Comparison of ENCODE assay signal across 19 mouse cellular contexts in the genomic region with DNA sequence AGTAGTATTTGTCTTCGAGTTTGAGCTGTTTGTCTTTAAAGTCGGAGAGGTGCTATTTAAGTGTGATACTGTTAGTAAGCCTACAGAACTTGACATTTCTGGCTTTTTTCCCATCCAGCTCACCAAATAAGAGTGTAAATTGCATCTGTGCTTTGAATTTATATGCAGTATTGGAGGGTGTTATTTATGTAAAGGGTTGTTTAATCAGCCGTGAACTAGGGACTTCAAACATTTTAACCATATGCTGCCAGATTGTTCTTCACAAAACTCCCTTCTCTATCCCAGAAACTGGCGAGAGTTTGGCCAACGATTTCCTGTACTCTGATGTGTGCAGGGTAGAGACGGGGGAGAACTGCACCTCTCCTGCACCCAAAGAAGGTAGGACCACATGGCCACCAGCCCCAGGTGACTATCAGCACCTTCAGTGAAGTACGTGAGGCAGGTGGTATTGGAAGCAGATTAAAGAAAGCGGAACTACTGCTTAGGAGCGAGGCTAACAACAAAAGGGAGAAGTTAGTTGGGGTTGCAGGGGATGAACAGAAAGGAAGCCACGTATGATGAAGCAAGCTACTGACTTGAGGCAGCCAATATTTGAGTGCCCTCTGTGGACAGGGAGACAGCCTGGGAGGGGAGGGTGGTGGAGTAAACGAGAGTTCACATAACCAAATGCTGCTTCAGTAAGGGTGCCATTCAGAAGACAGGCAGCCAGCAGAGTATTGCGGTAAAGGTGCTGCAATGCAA.
DNase-seq lines count a peak whose midpoint lies in the region; ATAC-seq lines count a peak whose summit lies in the region.
"Had no signal": no experiment of that assay in that cellular context is flagged by ENCODE, and none has a peak within 500 bp of the region (broad histone marks: within the 10 kb centered on the region; RNA-seq: fewer than 3 reads in every experiment).

No protein-coding gene starts in this region.

- H3K4me3 ChIP-seq in forebrain, embryonic 15.5 days = no peak overlapping the region
- H3K4me3 ChIP-seq in forebrain, embryonic 11.5 days (ENCODE audit: low read depth, low read length) = no peak overlapping the region
- no peak overlapping the region for H3K4me3 ChIP-seq in lung, embryonic 15.5 days
- H3K4me3 ChIP-seq in hindbrain, embryonic 11.5 days (ENCODE audit: low read depth, low read length) = no peak overlapping the region
- H3K4me3 ChIP-seq: embryonic facial prominence, embryonic 13.5 days; hindbrain, embryonic 10.5 days; liver, embryonic 13.5 days; midbrain, embryonic 12.5 days had no signal

- no peak overlapping the region for H3K4me2 ChIP-seq in forebrain, embryonic 15.5 days (replicated peaks)
- no peak overlapping the region for H3K4me2 ChIP-seq in forebrain, embryonic 11.5 days (ENCODE audit: low read depth, low read length, severe bottlenecking)
- H3K4me2 ChIP-seq in lung, embryonic 15.5 days = no peak overlapping the region
- no peak overlapping the region for H3K4me2 ChIP-seq in hindbrain, embryonic 11.5 days (replicated peaks; ENCODE audit: low read depth, low read length)
- H3K4me2 ChIP-seq: embryonic facial prominence, embryonic 13.5 days; heart, embryonic 11.5 days; liver, embryonic 13.5 days; midbrain, embryonic 12.5 days had no signal

- peak; percentile 65 for ATAC-seq in forebrain, embryonic 15.5 days (replicated peaks)
- no peak for ATAC-seq in forebrain, embryonic 11.5 days (replicated peaks; ENCODE audit: low FRiP score)
- no peak for ATAC-seq in lung, embryonic 15.5 days (ENCODE audit: borderline replicate concordance, extremely low read depth, low FRiP score, low TSS enrichment)
- peak; percentile 92 to 96 for ATAC-seq in hematopoietic stem cell, adult 5-6 weeks (replicated peaks in 1 of 2; ENCODE audit: insufficient read depth in 1 of 2, low FRiP score in 2 of 2, low TSS enrichment in 1 of 2, low read depth in 1 of 2, poor library complexity in 2 of 2, severe bottlenecking in 2 of 2)
- peak; percentile 87 for ATAC-seq in neutrophil, adult 5-6 weeks (ENCODE audit: extremely low read depth, insufficient number of reproducible peaks, low FRiP score, poor library complexity, severe bottlenecking)
- no peak for ATAC-seq in hindbrain, embryonic 11.5 days (ENCODE audit: low FRiP score)
- ATAC-seq: intestine, postnatal 0 days had no signal

- no peaks in the 10 kb centered on the region for H3K9me3 ChIP-seq in forebrain, embryonic 15.5 days
- H3K9me3 ChIP-seq in forebrain, embryonic 11.5 days (ENCODE audit: control insufficient read depth, low read length) = no peaks in the 10 kb centered on the region
- no peaks in the 10 kb centered on the region for H3K9me3 ChIP-seq in lung, embryonic 15.5 days
- no peaks in the 10 kb centered on the region for H3K9me3 ChIP-seq in hindbrain, embryonic 11.5 days (ENCODE audit: control insufficient read depth, low read length)
- H3K9me3 ChIP-seq: embryonic facial prominence, embryonic 13.5 days; hindbrain, embryonic 10.5 days; liver, embryonic 13.5 days; midbrain, embryonic 12.5 days had no signal

- WGBS in forebrain, embryonic 15.5 days = 54% methylated on average over 12 of the region's 12 CpGs
- WGBS in forebrain, embryonic 11.5 days = 83% methylated on average over 12 of the region's 12 CpGs
- WGBS in lung, embryonic 15.5 days = 51% methylated on average over 12 of the region's 12 CpGs
- WGBS in hindbrain, embryonic 11.5 days = 88% methylated on average over 12 of the region's 12 CpGs

- no peaks in the 10 kb centered on the region for H3K27me3 ChIP-seq in forebrain, embryonic 15.5 days
- H3K27me3 ChIP-seq in forebrain, embryonic 11.5 days (ENCODE audit: control insufficient read depth, insufficient read depth, low read length) = no peaks in the 10 kb centered on the region
- H3K27me3 ChIP-seq in lung, embryonic 15.5 days = no peaks in the 10 kb centered on the region
- H3K27me3 ChIP-seq in hindbrain, embryonic 11.5 days (ENCODE audit: control insufficient read depth, insufficient read depth, low read length) = no peaks in the 10 kb centered on the region
- H3K27me3 ChIP-seq: embryonic facial prominence, embryonic 13.5 days; liver, embryonic 13.5 days; midbrain, embryonic 12.5 days had no signal

- H3K27ac ChIP-seq in forebrain, embryonic 15.5 days (replicated peaks) = no peak overlapping the region
- H3K27ac ChIP-seq in forebrain, embryonic 11.5 days (ENCODE audit: low read depth, low read length) = no peak overlapping the region
- H3K27ac ChIP-seq in lung, embryonic 15.5 days = peak overlapping the region; percentile 44; the same call in 1 of the 2 replicates
- H3K27ac ChIP-seq in hindbrain, embryonic 11.5 days (ENCODE audit: low read depth, low read length) = no peak overlapping the region
- H3K27ac ChIP-seq: embryonic facial prominence, embryonic 13.5 days; hindbrain, embryonic 10.5 days; liver, embryonic 13.5 days; midbrain, embryonic 12.5 days had no signal

- H3K4me1 ChIP-seq in forebrain, embryonic 15.5 days = peaks cover 8% of the 10 kb centered on the region; the same call in 1 of the 2 replicates
- H3K4me1 ChIP-seq in forebrain, embryonic 11.5 days (replicated peaks; ENCODE audit: control insufficient read depth, insufficient read depth, low read length) = no peaks in the 10 kb centered on the region
- peaks cover 25% of the 10 kb centered on the region for H3K4me1 ChIP-seq in lung, embryonic 15.5 days
- H3K4me1 ChIP-seq in hindbrain, embryonic 11.5 days (replicated peaks; ENCODE audit: control insufficient read depth, insufficient read depth, low read length) = no peaks in the 10 kb centered on the region
- H3K4me1 ChIP-seq: midbrain, embryonic 12.5 days had no signal

- H3K36me3 ChIP-seq in forebrain, embryonic 15.5 days = no peaks in the 10 kb centered on the region
- no peaks in the 10 kb centered on the region for H3K36me3 ChIP-seq in forebrain, embryonic 11.5 days (ENCODE audit: control insufficient read depth, insufficient read depth, low read length)
- peaks cover 7% of the 10 kb centered on the region; the same call in 1 of the 2 replicates for H3K36me3 ChIP-seq in lung, embryonic 15.5 days
- no peaks in the 10 kb centered on the region for H3K36me3 ChIP-seq in hindbrain, embryonic 11.5 days (ENCODE audit: control insufficient read depth, insufficient read depth, low read length)
- H3K36me3 ChIP-seq: midbrain, embryonic 12.5 days had no signal

- no peak for DNase-seq in forebrain, embryonic 11.5 days (ENCODE audit: low spot score)
- no peak for DNase-seq in lung, postnatal 10 days
- no peak for DNase-seq in right cerebral cortex, postnatal 14 days
- DNase-seq in hindbrain, embryonic 11.5 days (ENCODE audit: low spot score) = no peak
- DNase-seq: cerebellum, adult 18-20 months; gastrocnemius, postnatal 25 days; kidney, postnatal 10 days; layer of hippocampus, adult 9-11 months; liver, embryonic 13.5 days; thymus, postnatal 36 days had no signal

- no peak overlapping the region for H3K9ac ChIP-seq in forebrain, embryonic 15.5 days (replicated peaks)
- H3K9ac ChIP-seq in forebrain, embryonic 11.5 days (ENCODE audit: low read length) = no peak overlapping the region
- no peak overlapping the region for H3K9ac ChIP-seq in lung, embryonic 15.5 days
- H3K9ac ChIP-seq in hindbrain, embryonic 11.5 days (ENCODE audit: low read depth, low read length) = no peak overlapping the region
- H3K9ac ChIP-seq: embryonic facial prominence, embryonic 13.5 days; liver, embryonic 13.5 days; midbrain, embryonic 12.5 days had no signal

Comparison
In these comparisons a context has a peak if more than half of its experiments do, and no peak if none do; other contexts are left out.
1. ATAC-seq: peak in forebrain, embryonic 15.5 days (single experiment), hematopoietic stem cell, adult 5-6 weeks (2 of 2) and neutrophil, adult 5-6 weeks (single experiment); none in forebrain, embryonic 11.5 days (single experiment), lung, embryonic 15.5 days (single experiment) and hindbrain, embryonic 11.5 days (single experiment).